Mouse (Mus musculus): ENCODE results near the gene Siah3. TPM values are rescaled to one million over a fixed set of nuclear protein-coding genes. Genes with fewer than 3 reads are reported as not detected.
A peak's percentile ranks its signal among the peaks of the same experiment; 100 is the strongest.

Gene Siah3
- total and polyA plus RNA-seq, 3 experiments, result 0.04 to 0.29 TPM; not detected in 1

DNA sequence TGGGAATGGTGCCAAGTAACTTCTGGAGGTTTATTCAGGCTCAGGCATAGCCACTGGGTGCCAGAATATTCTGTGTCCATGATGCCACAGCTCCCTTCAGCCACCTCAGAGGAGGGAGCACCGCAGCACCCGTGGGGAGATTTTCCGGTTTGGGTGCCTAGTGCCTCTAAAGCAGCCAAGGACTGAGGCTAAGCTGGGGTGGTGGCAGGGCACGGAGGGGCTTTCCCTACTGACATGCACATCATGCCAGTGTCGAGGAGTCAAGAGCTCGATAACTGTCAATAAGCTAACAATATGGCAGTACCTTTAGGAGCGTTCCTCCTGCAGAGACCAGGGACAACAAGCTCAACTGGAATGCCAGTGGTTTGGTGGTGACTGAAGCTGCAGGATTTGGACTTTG is 35.9 kb upstream of the Siah3 start:
- H3K9me3 ChIP-seq (replicated peaks; ENCODE audit: insufficient read depth, low read length), result no peaks in the 10 kb centered on the region
- DNase-seq (ENCODE audit: low read depth, low spot score), result no peak
- H3K27ac ChIP-seq (ENCODE audit: control insufficient read depth, low read depth, low read length), result no peak overlapping the region
- H3K79me2 ChIP-seq (ENCODE audit: control insufficient read depth, insufficient read depth, low read length, poor library complexity), result no peaks in the 10 kb centered on the region
- H3K9ac ChIP-seq (ENCODE audit: control insufficient read depth, low read depth, low read length, poor library complexity, severe bottlenecking), result no peak overlapping the region
- H3K27me3 ChIP-seq (ENCODE audit: control insufficient read depth in 1 of 2, insufficient read depth in 2 of 2, low read length in 2 of 2), result no peaks in the 10 kb centered on the region
- H3K4me3 ChIP-seq (ENCODE audit: control insufficient read depth in 1 of 2, insufficient read depth in 1 of 2, low read depth in 2 of 2, low read length in 2 of 2), result no peak overlapping the region
- no peaks in the 10 kb centered on the region for H3K4me1 ChIP-seq (ENCODE audit: control insufficient read depth in 1 of 2, insufficient read depth in 2 of 2, low read length in 2 of 2)
- TF ChIP-seq MAZ (IDR thresholded peaks at IDR 0.05; ENCODE audit: low read depth, low read length) (no peak), ZKSCAN1 (IDR thresholded peaks at IDR 0.05; ENCODE audit: low read depth, low read length) (no peak), MYB (IDR thresholded peaks at IDR 0.05; ENCODE audit: low read depth, low read length) (no peak), NRF1 (IDR thresholded peaks at IDR 0.05; ENCODE audit: insufficient read depth, low read depth, low read length, poor library complexity, severe bottlenecking) (no peak), ZMIZ1 (IDR thresholded peaks at IDR 0.05; ENCODE audit: low read depth, low read length) (no peak), GATA1 (IDR thresholded peaks at IDR 0.05; ENCODE audit: low read depth, low read length) (no peak), TCF12 (IDR thresholded peaks at IDR 0.05; ENCODE audit: low read depth, low read length) (no peak), POLR2AphosphoS2 (IDR thresholded peaks at IDR 0.05; ENCODE audit: low read length) (no peak)
- no peaks in the 10 kb centered on the region for H3K36me3 ChIP-seq (ENCODE audit: control insufficient read depth in 1 of 2, insufficient read depth in 2 of 2, low read length in 2 of 2)

GRCm38 (mm10) chr14:75420811-75421210 is 35.0 kb upstream of the Siah3 start:
- H3K4me1 ChIP-seq (ENCODE audit: control insufficient read depth in 1 of 2, insufficient read depth in 2 of 2, low read length in 2 of 2), result no peaks in the 10 kb centered on the region
- no peak overlapping the region for H3K27ac ChIP-seq (ENCODE audit: control insufficient read depth, low read depth, low read length)
- H3K4me3 ChIP-seq (ENCODE audit: control insufficient read depth in 1 of 2, insufficient read depth in 1 of 2, low read depth in 2 of 2, low read length in 2 of 2), result no peak overlapping the region
- peak; percentile 12 for DNase-seq (ENCODE audit: low read depth, low spot score)
- no peak for TF ChIP-seq RCOR1 (IDR thresholded peaks at IDR 0.05; ENCODE audit: low read depth, low read length)
- TF ChIP-seq TBP (IDR thresholded peaks at IDR 0.05; ENCODE audit: low read depth, low read length), result no peak
- TF ChIP-seq POLR2A (IDR thresholded peaks at IDR 0.05; ENCODE audit: control insufficient read depth in 1 of 2, insufficient read depth in 1 of 2, low read depth in 1 of 2, low read length in 2 of 2, poor library complexity in 1 of 2), result no peak
- TF ChIP-seq E2F4 (IDR thresholded peaks at IDR 0.05; ENCODE audit: borderline replicate concordance, low read depth, low read length), result no peak
- TF ChIP-seq GATA1 (IDR thresholded peaks at IDR 0.05; ENCODE audit: low read depth, low read length), result no peak
- no peak for TF ChIP-seq MAFK (IDR thresholded peaks at IDR 0.05; ENCODE audit: borderline replicate concordance, low read depth, low read length)
- TF ChIP-seq HCFC1 (IDR thresholded peaks at IDR 0.05; ENCODE audit: low read depth, low read length), result no peak
- no peak for TF ChIP-seq UBTF (IDR thresholded peaks at IDR 0.05; ENCODE audit: borderline replicate concordance, insufficient read depth, low read depth, low read length)
- no peaks in the 10 kb centered on the region for H3K27me3 ChIP-seq (ENCODE audit: control insufficient read depth in 1 of 2, insufficient read depth in 2 of 2, low read length in 2 of 2)
- H3K36me3 ChIP-seq (ENCODE audit: control insufficient read depth in 1 of 2, insufficient read depth in 2 of 2, low read length in 2 of 2), result no peaks in the 10 kb centered on the region
- no peaks in the 10 kb centered on the region for H3K9me3 ChIP-seq (replicated peaks; ENCODE audit: insufficient read depth, low read length)
- no peaks in the 10 kb centered on the region for H3K79me2 ChIP-seq (ENCODE audit: control insufficient read depth, insufficient read depth, low read length, poor library complexity)
- H3K9ac ChIP-seq (ENCODE audit: control insufficient read depth, low read depth, low read length, poor library complexity, severe bottlenecking), result no peak overlapping the region

All from MEL (cell line).